Mouse (Mus musculus) G1E (cell line): ENCODE measurements around the gene Zfp560. TPM values are rescaled to one million over a fixed set of nuclear protein-coding genes. Genes with fewer than 3 reads are reported as not detected.
"Not testable (repeated sequence)": the region's sequence is repeated elsewhere in the genome, so short reads cannot be mapped to it uniquely, and the experiment has no call there.

Experiments
- ATAC-seq: 2 replicates; pipeline ENCODE4 v1.8.0; 2016; ENCODE audit warnings: mild to moderate bottlenecking; ENCODE audit not compliant: insufficient number of reproducible peaks, poor library complexity, low FRiP score, severe bottlenecking; ENCODE audit errors: extremely low read depth
- DNase-seq: peaks from one replicate; pipeline ENCODE4 v3.0.0; 2012; ENCODE audit warnings: low spot score
- H3K27me3 ChIP-seq: 2 replicates; pipeline ENCODE4 v1.6.1; 2012; ENCODE audit warnings: mild to moderate bottlenecking, low read length, inconsistent platforms; ENCODE audit not compliant: insufficient read depth
- H3K36me3 ChIP-seq: replicated peaks from 2 replicates; pipeline ENCODE3; 2012; ENCODE audit warnings: mild to moderate bottlenecking, inconsistent platforms
- H3K4me1 ChIP-seq: 2 replicates; pipeline ENCODE4 v1.6.1; 2012; ENCODE audit warnings: low read depth, low read length, inconsistent platforms, mixed read lengths; ENCODE audit not compliant: insufficient read depth
- H3K4me3 ChIP-seq: 2 replicates; pipeline ENCODE4 v1.5.1; 2012; ENCODE audit warnings: low read depth, mild to moderate bottlenecking, inconsistent platforms, low read length, moderate library complexity, mixed read lengths
- H3K9me3 ChIP-seq: replicated peaks from 2 replicates; pipeline ENCODE4 v1.6.1; 2012; ENCODE audit warnings: inconsistent platforms
- CTCF ChIP-seq: IDR thresholded peaks from 2 replicates; pipeline ENCODE4 v1.5.1; 2012; ENCODE audit warnings: low read depth, low read length, inconsistent platforms, mixed read lengths
- GATA1 ChIP-seq: IDR thresholded peaks from 2 replicates; pipeline ENCODE4 v1.6.1; 2012; ENCODE audit warnings: borderline replicate concordance, low read length, inconsistent platforms, mixed read lengths
- GATA2 ChIP-seq: IDR thresholded peaks from 2 replicates; pipeline ENCODE4 v1.6.1; 2012; ENCODE audit warnings: low read depth, low read length, inconsistent platforms, borderline replicate concordance
- POLR2AphosphoS5 ChIP-seq: IDR thresholded peaks from 2 replicates; pipeline ENCODE4 v1.6.1; 2012; ENCODE audit warnings: low read depth, low read length, inconsistent platforms; ENCODE audit not compliant: insufficient replicate concordance
- TAL1 ChIP-seq: conservative IDR thresholded peaks from 2 replicates; pipeline ENCODE4 v1.6.1; 2012; ENCODE audit warnings: low read depth, low read length, inconsistent platforms, mixed read lengths
- polyA plus RNA-seq: library from polyadenylated mRNA; stranded (reverse); fragments of >175 nt; gene quantifications from 2 replicates; pipeline ENCODE4 v1.2.3, GENCODE M21; 2012
- total RNA-seq, 2 experiments: library from RNA; stranded (forward) in 1 of 2; stranded (reverse) in 1 of 2; fragments of 200-1000 nt in 1 of 2; fragments of >200 nt in 1 of 2; fragmentation: Nextera tagmentation in 1 of 2; gene quantifications; 2 replicates each; pipeline ENCODE4 v1.2.3; 2014 to 2017

The Zfp560 gene
- total and polyA plus RNA-seq, 3 experiments: 2.4 to 25.4 (median 17.5) TPM

- TF ChIP-seq TAL1 (no peak), GATA2 (no peak), POLR2AphosphoS5 (no peak), CTCF (0 out of 2 replicates have a peak, but pooled peaks have one; percentile 8)
Observed at GRCm38 (mm10) chr9:20374712-20375111, 10.3 kb downstream of the Zfp560 start.

GRCm38 (mm10) chr9:20367311-20367710 is 17.7 kb downstream of the Zfp560 start:
- Histone ChIP-seq H3K27me3 (no peaks in the 10 kb centered on the region), H3K9me3 (peaks cover 3% of the 10 kb centered on the region; the same call in 1 of the 2 replicates), H3K36me3 (peaks cover 7% of the 10 kb centered on the region), H3K4me3 (no peak overlapping the region), H3K4me1 (no peaks in the 10 kb centered on the region)
- ATAC-seq: no peak
- no peak for DNase-seq
- TF ChIP-seq GATA1 (no peak), CTCF (no peak), TAL1 (no peak), POLR2AphosphoS5 (no peak), GATA2 (no peak)

More at GRCm38 (mm10) chr9:20374712-20375111, 10.3 kb downstream of the Zfp560 start:
- no peaks in the 10 kb centered on the region for H3K4me1 ChIP-seq
- no peak for ATAC-seq
- no peaks in the 10 kb centered on the region for H3K36me3 ChIP-seq
- H3K4me3 ChIP-seq: no peak overlapping the region
- 0 out of 2 replicates have a peak, but pooled peaks cover 2% of the 10 kb centered on the region for H3K9me3 ChIP-seq
- no peak for DNase-seq
- no peaks in the 10 kb centered on the region for H3K27me3 ChIP-seq

- TF ChIP-seq GATA2 (no peak), GATA1 (no peak), POLR2AphosphoS5 (no peak), CTCF (no peak), TAL1 (no peak)
- ATAC-seq: no peak
- Histone ChIP-seq H3K36me3 (peaks cover 30% of the 10 kb centered on the region), H3K4me1 (no peaks in the 10 kb centered on the region), H3K9me3 (0 out of 2 replicates have a peak, but pooled peaks cover 9% of the 10 kb centered on the region), H3K27me3 (no peaks in the 10 kb centered on the region), H3K4me3 (no peak overlapping the region)
- DNase-seq: no peak
Observed at GRCm38 (mm10) chr9:20348501-20348900, 36.5 kb downstream of the Zfp560 start.

- DNase-seq: no peak
- Histone ChIP-seq H3K27me3 (0 out of 2 replicates have a peak, but pooled peaks cover 2% of the 10 kb centered on the region), H3K36me3 (no peaks in the 10 kb centered on the region), H3K4me1 (no peaks in the 10 kb centered on the region), H3K9me3 (no peaks in the 10 kb centered on the region), H3K4me3 (no peak within 1 kb of the TSS)
- no peak for ATAC-seq
- TF ChIP-seq CTCF: no peak
- TF ChIP-seq TAL1: no peak
- no peak for TF ChIP-seq GATA2
- no peak for TF ChIP-seq POLR2AphosphoS5
- no peak for TF ChIP-seq GATA1
Observed at GRCm38 (mm10) chr9:20335994-20336393, 49.0 kb downstream of the Zfp560 start, which contains the start of gene Olfr18. Gene Olfr18 (minus strand): TSS chr9:20336094.

- DNase-seq (no peak), ATAC-seq (no peak)
- Histone ChIP-seq H3K9me3 (no peaks in the 10 kb centered on the region), H3K36me3 (no peaks in the 10 kb centered on the region), H3K4me1 (no peaks in the 10 kb centered on the region), H3K27me3 (no peaks in the 10 kb centered on the region), H3K4me3 (no peak within 1 kb of the TSS)
- TF ChIP-seq GATA1 (no peak), POLR2AphosphoS5 (no peak), TAL1 (no peak), CTCF (no peak), GATA2 (no peak)
Observed at GRCm38 (mm10) chr9:20298232-20298631, 86.7 kb downstream of the Zfp560 start, which contains the start of gene Olfr873. Gene Olfr873 (plus strand): TSS chr9:20298532.

- DNase-seq, H3K36me3 ChIP-seq, ATAC-seq, H3K4me1 ChIP-seq, H3K4me3 ChIP-seq, H3K27me3 ChIP-seq, H3K9me3 ChIP-seq: not testable (repeated sequence)
Observed at GRCm38 (mm10) chr9:20295562-20295961, 89.4 kb downstream of the Zfp560 start.

Other genes starting within 250 kb of the Zfp560 start
- gene Olfr870, start 211.1 kb downstream of the Zfp560 start, total RNA-seq (2014; fragmentation: Nextera tagmentation): not detected in 2 replicates
- gene Olfr870, start 211.1 kb downstream of the Zfp560 start, total RNA-seq (2017): 0.06 and 0.11 TPM in 2 replicates
- not detected in 2 replicates for gene Olfr870, start 211.1 kb downstream of the Zfp560 start, polyA plus RNA-seq
- gene Olfr871, start 173.0 kb downstream of the Zfp560 start, total RNA-seq (2014; fragmentation: Nextera tagmentation): not detected in 2 replicates
- gene Olfr871, start 173.0 kb downstream of the Zfp560 start, total RNA-seq (2017): not detected in 2 replicates
- gene Olfr871, start 173.0 kb downstream of the Zfp560 start, polyA plus RNA-seq: not detected in 2 replicates
- gene Olfr872, start 148.1 kb downstream of the Zfp560 start, total RNA-seq (2014; fragmentation: Nextera tagmentation): not detected in 2 replicates
- gene Olfr872, start 148.1 kb downstream of the Zfp560 start, total RNA-seq (2017): not detected in 2 replicates
- gene Olfr872, start 148.1 kb downstream of the Zfp560 start, polyA plus RNA-seq: not detected in 2 replicates
- not detected in 2 replicates for gene Olfr39, start 102.8 kb downstream of the Zfp560 start, total RNA-seq (2014; fragmentation: Nextera tagmentation)
- gene Olfr39, start 102.8 kb downstream of the Zfp560 start, total RNA-seq (2017): 0.27 TPM in 1 of 2 replicates, not detected in the other
- not detected in 2 replicates for gene Olfr39, start 102.8 kb downstream of the Zfp560 start, polyA plus RNA-seq
- gene Olfr873, start 86.6 kb downstream of the Zfp560 start, total RNA-seq (2014; fragmentation: Nextera tagmentation): not detected in 2 replicates
- 0.12 and 0.27 TPM in 2 replicates for gene Olfr873, start 86.6 kb downstream of the Zfp560 start, total RNA-seq (2017)
- gene Olfr873, start 86.6 kb downstream of the Zfp560 start, polyA plus RNA-seq: not detected in 2 replicates
- not detected in 2 replicates for gene Olfr18, start 49.1 kb downstream of the Zfp560 start, total RNA-seq (2014; fragmentation: Nextera tagmentation)
- 0.11 and 0.12 TPM in 2 replicates for gene Olfr18, start 49.1 kb downstream of the Zfp560 start, total RNA-seq (2017)
- not detected in 2 replicates for gene Olfr18, start 49.1 kb downstream of the Zfp560 start, polyA plus RNA-seq
- gene Zfp26, start 75.0 kb upstream of the Zfp560 start, total RNA-seq (2014; fragmentation: Nextera tagmentation): 26.8 and 30.0 TPM in 2 replicates
- gene Zfp26, start 75.0 kb upstream of the Zfp560 start, total RNA-seq (2017): 24.1 and 31.4 TPM in 2 replicates
- 0.28 and 0.31 TPM in 2 replicates for gene Zfp26, start 75.0 kb upstream of the Zfp560 start, polyA plus RNA-seq
- gene Zfp426, start 107.6 kb upstream of the Zfp560 start, total RNA-seq (2014; fragmentation: Nextera tagmentation): 43.1 and 46.0 TPM in 2 replicates
- gene Zfp426, start 107.6 kb upstream of the Zfp560 start, total RNA-seq (2017): 17.2 and 22.2 TPM in 2 replicates
- gene Zfp426, start 107.6 kb upstream of the Zfp560 start, polyA plus RNA-seq: 2.4 and 4.1 TPM in 2 replicates
- gene Zfp266, start 136.2 kb upstream of the Zfp560 start, total RNA-seq (2014; fragmentation: Nextera tagmentation): 109 and 129 TPM in 2 replicates
- gene Zfp266, start 136.2 kb upstream of the Zfp560 start, total RNA-seq (2017): 58.4 and 64.2 TPM in 2 replicates
- 1.4 and 2.0 TPM in 2 replicates for gene Zfp266, start 136.2 kb upstream of the Zfp560 start, polyA plus RNA-seq
- 10.3 and 11.3 TPM in 2 replicates for gene Zfp846, start 196.1 kb upstream of the Zfp560 start, total RNA-seq (2014; fragmentation: Nextera tagmentation)
- gene Zfp846, start 196.1 kb upstream of the Zfp560 start, total RNA-seq (2017): 8.0 and 10.5 TPM in 2 replicates
- gene Zfp846, start 196.1 kb upstream of the Zfp560 start, polyA plus RNA-seq: 8.8 and 10.6 TPM in 2 replicates